Mouse (Mus musculus): ENCODE measurements around the gene Olfr912. TPM values are rescaled to one million over a fixed set of nuclear protein-coding genes. Genes with fewer than 3 reads are reported as not detected.

Gene Olfr912
- polyA plus RNA-seq (2015; fragmentation: Nextera tagmentation; extraction: Ambion mirVana): not detected in 2 replicates

- 59% methylated on average over 1 of the region's 1 CpGs for WGBS
- Histone ChIP-seq H3K9me3 (no peaks in the 10 kb centered on the region), H3K27ac (no peak within 1 kb of the TSS), H3K4me2 (no peak within 1 kb of the TSS), H3K4me3 (replicated peaks) (no peak within 1 kb of the TSS), H3K36me3 (no peaks in the 10 kb centered on the region), H3K27me3 (replicated peaks) (no peaks in the 10 kb centered on the region), H3K9ac (no peak within 1 kb of the TSS), H3K4me1 (no peaks in the 10 kb centered on the region)
- no peak for ATAC-seq (ENCODE audit: insufficient read depth, low FRiP score, low read depth)
These were observed at the start of gene Olfr912 for GRCm38 (mm10) chr9:38579878-38580277. Gene Olfr912, plus strand, starts transcription at chr9:38580178.

- 85% methylated on average over 2 of the region's 2 CpGs for WGBS
- Histone ChIP-seq H3K9me3 (no peaks in the 10 kb centered on the region), H3K4me3 (replicated peaks) (no peak within 1 kb of the TSS), H3K4me1 (no peaks in the 10 kb centered on the region), H3K27me3 (replicated peaks) (no peaks in the 10 kb centered on the region), H3K9ac (no peak within 1 kb of the TSS), H3K27ac (no peak within 1 kb of the TSS), H3K4me2 (no peak within 1 kb of the TSS), H3K36me3 (no peaks in the 10 kb centered on the region)
- no peak for ATAC-seq (ENCODE audit: insufficient read depth, low FRiP score, low read depth)
These were observed 42.4 kb upstream of the Olfr912 start, which contains the start of gene Olfr910 for GRCm38 (mm10) chr9:38537549-38537948. Gene Olfr910, plus strand, starts transcription at chr9:38537849.

- Histone ChIP-seq H3K27ac (no peak overlapping the region), H3K4me3 (replicated peaks) (no peak overlapping the region), H3K27me3 (replicated peaks) (no peaks in the 10 kb centered on the region), H3K4me2 (no peak overlapping the region), H3K36me3 (no peaks in the 10 kb centered on the region), H3K9ac (no peak overlapping the region), H3K9me3 (no peaks in the 10 kb centered on the region), H3K4me1 (no peaks in the 10 kb centered on the region)
- no peak for ATAC-seq (ENCODE audit: insufficient read depth, low FRiP score, low read depth)
- 38% methylated on average over 1 of the region's 1 CpGs for WGBS
These were observed 11.1 kb downstream of the Olfr912 start for GRCm38 (mm10) chr9:38591056-38591455.

- no peaks in the 10 kb centered on the region for H3K9me3 ChIP-seq
- no peak within 1 kb of the TSS for H3K27ac ChIP-seq
- no peak within 1 kb of the TSS for H3K4me3 ChIP-seq (replicated peaks)
- no peak within 1 kb of the TSS for H3K9ac ChIP-seq
- H3K4me1 ChIP-seq: no peaks in the 10 kb centered on the region
- no peaks in the 10 kb centered on the region for H3K36me3 ChIP-seq
- 48% methylated on average over 2 of the region's 2 CpGs for WGBS
- no peak within 1 kb of the TSS for H3K4me2 ChIP-seq
- no peak for ATAC-seq (ENCODE audit: insufficient read depth, low FRiP score, low read depth)
- H3K27me3 ChIP-seq (replicated peaks): no peaks in the 10 kb centered on the region
These were observed 12.5 kb downstream of the Olfr912 start, which contains the start of gene Olfr913 for GRCm38 (mm10) chr9:38592459-38592858. Gene Olfr913, plus strand, starts transcription at chr9:38592759.

GRCm38 (mm10) chr9:38604802-38605201, 24.8 kb downstream of the Olfr912 start, which contains the start of gene Olfr914:
Gene Olfr914, plus strand, starts transcription at chr9:38605102.
- no peak for ATAC-seq (ENCODE audit: insufficient read depth, low FRiP score, low read depth)
- Histone ChIP-seq H3K4me3 (replicated peaks) (no peak within 1 kb of the TSS), H3K27ac (no peak within 1 kb of the TSS), H3K4me2 (no peak within 1 kb of the TSS), H3K9ac (no peak within 1 kb of the TSS), H3K4me1 (no peaks in the 10 kb centered on the region), H3K36me3 (no peaks in the 10 kb centered on the region), H3K9me3 (no peaks in the 10 kb centered on the region), H3K27me3 (replicated peaks) (no peaks in the 10 kb centered on the region)
- WGBS: 60% methylated on average over 2 of the region's 2 CpGs

GRCm38 (mm10) chr9:38632406-38632805, 52.4 kb downstream of the Olfr912 start:
- Histone ChIP-seq H3K9ac (no peak overlapping the region), H3K36me3 (no peaks in the 10 kb centered on the region), H3K27me3 (replicated peaks) (no peaks in the 10 kb centered on the region), H3K4me2 (no peak overlapping the region), H3K27ac (no peak overlapping the region), H3K4me1 (no peaks in the 10 kb centered on the region), H3K4me3 (replicated peaks) (no peak overlapping the region), H3K9me3 (no peaks in the 10 kb centered on the region)
- no peak for ATAC-seq (ENCODE audit: insufficient read depth, low FRiP score, low read depth)
- 86% methylated on average over 4 of the region's 4 CpGs for WGBS

Other genes starting within 250 kb of the Olfr912 start
- not detected in 2 replicates for gene Olfr898, start 231.8 kb upstream of the Olfr912 start, polyA plus RNA-seq (2015; fragmentation: Nextera tagmentation; extraction: Ambion mirVana)
- not detected in 2 replicates for gene Olfr250, start 213.3 kb upstream of the Olfr912 start, polyA plus RNA-seq (2015; fragmentation: Nextera tagmentation; extraction: Ambion mirVana)
- not detected in 2 replicates for gene Olfr251, start 203.1 kb upstream of the Olfr912 start, polyA plus RNA-seq (2015; fragmentation: Nextera tagmentation; extraction: Ambion mirVana)
- gene Olfr147, start 178.5 kb upstream of the Olfr912 start, polyA plus RNA-seq (2015; fragmentation: Nextera tagmentation; extraction: Ambion mirVana): not detected in 2 replicates
- not detected in 2 replicates for gene Olfr901, start 150.7 kb upstream of the Olfr912 start, polyA plus RNA-seq (2015; fragmentation: Nextera tagmentation; extraction: Ambion mirVana)
- gene Olfr902, start 132.5 kb upstream of the Olfr912 start, polyA plus RNA-seq (2015; fragmentation: Nextera tagmentation; extraction: Ambion mirVana): not detected in 2 replicates
- not detected in 2 replicates for gene Olfr904, start 117.0 kb upstream of the Olfr912 start, polyA plus RNA-seq (2015; fragmentation: Nextera tagmentation; extraction: Ambion mirVana)
- gene Olfr905, start 109.1 kb upstream of the Olfr912 start, polyA plus RNA-seq (2015; fragmentation: Nextera tagmentation; extraction: Ambion mirVana): not detected in 2 replicates
- gene Olfr906, start 93.1 kb upstream of the Olfr912 start, polyA plus RNA-seq (2015; fragmentation: Nextera tagmentation; extraction: Ambion mirVana): not detected in 2 replicates
- not detected in 2 replicates for gene Olfr907, start 84.4 kb upstream of the Olfr912 start, polyA plus RNA-seq (2015; fragmentation: Nextera tagmentation; extraction: Ambion mirVana)
- not detected in 2 replicates for gene Olfr911-ps1, start 58.6 kb upstream of the Olfr912 start, polyA plus RNA-seq (2015; fragmentation: Nextera tagmentation; extraction: Ambion mirVana)
- not detected in 2 replicates for gene Olfr910, start 42.3 kb upstream of the Olfr912 start, polyA plus RNA-seq (2015; fragmentation: Nextera tagmentation; extraction: Ambion mirVana)
- gene Olfr913, start 12.6 kb downstream of the Olfr912 start, polyA plus RNA-seq (2015; fragmentation: Nextera tagmentation; extraction: Ambion mirVana): not detected in 2 replicates
- gene Olfr914, start 24.9 kb downstream of the Olfr912 start, polyA plus RNA-seq (2015; fragmentation: Nextera tagmentation; extraction: Ambion mirVana): not detected in 2 replicates
- gene Olfr916, start 79.7 kb downstream of the Olfr912 start, polyA plus RNA-seq (2015; fragmentation: Nextera tagmentation; extraction: Ambion mirVana): not detected in 2 replicates
- not detected in 2 replicates for gene Olfr917, start 85.7 kb downstream of the Olfr912 start, polyA plus RNA-seq (2015; fragmentation: Nextera tagmentation; extraction: Ambion mirVana)
- not detected in 2 replicates for gene Olfr918, start 94.4 kb downstream of the Olfr912 start, polyA plus RNA-seq (2015; fragmentation: Nextera tagmentation; extraction: Ambion mirVana)
- not detected in 2 replicates for gene Olfr919, start 123.5 kb downstream of the Olfr912 start, polyA plus RNA-seq (2015; fragmentation: Nextera tagmentation; extraction: Ambion mirVana)
- 21.5 and 21.9 TPM in 2 replicates for gene Vwa5a, start 138.1 kb downstream of the Olfr912 start, polyA plus RNA-seq (2015; fragmentation: Nextera tagmentation; extraction: Ambion mirVana)
- 0.04 and 0.08 TPM in 2 replicates for gene Olfr920, start 172.1 kb downstream of the Olfr912 start, polyA plus RNA-seq (2015; fragmentation: Nextera tagmentation; extraction: Ambion mirVana)
- gene Olfr921, start 192.9 kb downstream of the Olfr912 start, polyA plus RNA-seq (2015; fragmentation: Nextera tagmentation; extraction: Ambion mirVana): not detected in 2 replicates
- not detected in 2 replicates for gene Olfr922, start 234.4 kb downstream of the Olfr912 start, polyA plus RNA-seq (2015; fragmentation: Nextera tagmentation; extraction: Ambion mirVana)
- not detected in 2 replicates for gene Olfr923, start 246.4 kb downstream of the Olfr912 start, polyA plus RNA-seq (2015; fragmentation: Nextera tagmentation; extraction: Ambion mirVana)